Mouse (Mus musculus): Measurements from ENCODE around the gene Nde1. TPM values are rescaled to one million over a fixed set of nuclear protein-coding genes. Genes with fewer than 3 reads are reported as not detected.

The Nde1 gene
- polyA plus RNA-seq, 1 experiment from 2014 or later = 121 TPM

MicroRNAs within 50 kb of the gene (microRNA counts, 519-probe panel; counts per million panel counts)
- 3,453 counts per million, percentile 61 among the panel's probes with 10 or more counts for microRNA mmu-miR-484

Small RNA genes within 50 kb of the gene (microRNA-seq; reads per million reads assigned to microRNA genes)
- gene Gm27671 (not detected), gene Mir484 (2,416 reads per million, percentile 84 among the genes with 10 or more reads in this experiment)

Other genes with a start within 250 kb of the Nde1 start
- 7.3 and 7.7 TPM in 2 replicates for gene 2900011O08Rik, start 176.7 kb upstream of the Nde1 start, polyA plus RNA-seq (2015; fragmentation: Nextera tagmentation; extraction: Ambion mirVana)
- 0.08 and 0.19 TPM in 2 replicates for gene Ifitm7, start 176.4 kb upstream of the Nde1 start, polyA plus RNA-seq (2015; fragmentation: Nextera tagmentation; extraction: Ambion mirVana)
- 22.3 and 23.2 TPM in 2 replicates for gene Marf1, start 76 bp downstream of the Nde1 start, polyA plus RNA-seq (2015; fragmentation: Nextera tagmentation; extraction: Ambion mirVana)
- 0.34 and 0.39 TPM in 2 replicates for gene Myh11, start 128.1 kb downstream of the Nde1 start, polyA plus RNA-seq (2015; fragmentation: Nextera tagmentation; extraction: Ambion mirVana)
- 174 and 182 TPM in 2 replicates for gene Fopnl, start 154.1 kb downstream of the Nde1 start, polyA plus RNA-seq (2015; fragmentation: Nextera tagmentation; extraction: Ambion mirVana)
- gene Abcc1, start 198.3 kb downstream of the Nde1 start, polyA plus RNA-seq (2015; fragmentation: Nextera tagmentation; extraction: Ambion mirVana) = 7.5 and 10.0 TPM in 2 replicates

All from limb, embryonic 13.5 days (tissue).